Mouse (Mus musculus) small intestine, adult 2 months (tissue): Measurements from ENCODE around the gene Pccb. TPM values are rescaled to one million over a fixed set of nuclear protein-coding genes. Genes with fewer than 3 reads are reported as not detected.

Experiments
- H3K27ac ChIP-seq: fragments of 200-500 bp; 2 replicates; pipeline ENCODE4 v1.5.1; 2012; ENCODE audit warnings: low read depth, low read length, control low read depth, inconsistent platforms; ENCODE audit not compliant: insufficient read depth
- H3K27me3 ChIP-seq: fragments of 200-500 bp; 2 replicates; pipeline ENCODE4 v1.6.1; 2012; ENCODE audit warnings: mild to moderate bottlenecking, moderate library complexity, low read length, inconsistent platforms; ENCODE audit not compliant: control insufficient read depth, insufficient read depth
- H3K36me3 ChIP-seq: fragments of 200-500 bp; 2 replicates; pipeline ENCODE4 v1.6.1; 2012; ENCODE audit warnings: mild to moderate bottlenecking, low read length, control low read depth, inconsistent platforms; ENCODE audit not compliant: control insufficient read depth, insufficient read depth
- H3K4me1 ChIP-seq: fragments of 200-500 bp; 2 replicates; pipeline ENCODE4 v1.6.1; 2012; ENCODE audit warnings: low read length, inconsistent platforms, mixed read lengths; ENCODE audit not compliant: control insufficient read depth, insufficient read depth, insufficient read length
- H3K4me3 ChIP-seq: fragments of 200-500 bp; 2 replicates; pipeline ENCODE4 v1.5.1; 2012; ENCODE audit warnings: low read depth, mild to moderate bottlenecking, control low read depth, inconsistent platforms, low read length, moderate library complexity
- CTCF ChIP-seq: fragments of 200-500 bp; IDR thresholded peaks from 2 replicates; pipeline ENCODE4 v1.5.1; 2012; ENCODE audit warnings: low read depth, mild to moderate bottlenecking, control low read depth, inconsistent platforms, low read length, moderate library complexity, mixed read lengths; ENCODE audit not compliant: insufficient replicate concordance, insufficient read length; ENCODE audit errors: extremely low read depth
- POLR2A ChIP-seq: fragments of 200-500 bp; IDR thresholded peaks from 2 replicates; pipeline ENCODE4 v1.6.1; 2012; ENCODE audit warnings: low read depth, mild to moderate bottlenecking, control low read depth, inconsistent platforms, low read length, moderate library complexity
- WGBS: fragments of 180-500 bp; shearing (Covaris S2); methylation state at CpG from one replicate; pipeline ENCODE4 v1.1.7; 2018; 5-methylcytosine and 5-hydroxymethylcytosine counted together
- polyA plus RNA-seq: library from polyadenylated mRNA; depleted of rRNA; stranded (reverse); fragments of >200 nt; gene quantifications from 2 replicates; pipeline ENCODE4 v1.2.3, GENCODE M21; 2012

Gene Pccb
- polyA plus RNA-seq, 1 experiment, result 60.1 TPM

- over 99% methylated on average over 3 of the region's 3 CpGs for WGBS
- Histone ChIP-seq H3K4me1 (no peaks in the 10 kb centered on the region), H3K4me3 (no peak overlapping the region), H3K36me3 (no peaks in the 10 kb centered on the region), H3K27me3 (no peaks in the 10 kb centered on the region), H3K27ac (no peak overlapping the region)
- TF ChIP-seq POLR2A (no peak), CTCF (no peak)
These were observed 35.1 kb upstream of the Pccb start for GRCm38 (mm10) chr9:101069781-101070180.

- TF ChIP-seq CTCF (no peak), POLR2A (no peak)
- Histone ChIP-seq H3K36me3 (no peaks in the 10 kb centered on the region), H3K4me1 (no peaks in the 10 kb centered on the region), H3K27me3 (no peaks in the 10 kb centered on the region), H3K27ac (no peak overlapping the region), H3K4me3 (no peak overlapping the region)
- WGBS, result 92% methylated on average over 3 of the region's 3 CpGs
These were observed 30.4 kb upstream of the Pccb start for GRCm38 (mm10) chr9:101065076-101065602.

GRCm38 (mm10) chr9:101062253-101062780 lies 27.6 kb upstream of the Pccb start:
- WGBS, result 82% methylated on average over 6 of the region's 6 CpGs
- H3K36me3 ChIP-seq, result no peaks in the 10 kb centered on the region

GRCm38 (mm10) chr9:101061035-101061434 lies 26.3 kb upstream of the Pccb start:
- Histone ChIP-seq H3K36me3 (no peaks in the 10 kb centered on the region), H3K4me3 (no peak overlapping the region), H3K27me3 (no peaks in the 10 kb centered on the region), H3K4me1 (no peaks in the 10 kb centered on the region), H3K27ac (no peak overlapping the region)
- TF ChIP-seq CTCF (no peak), POLR2A (no peak)
- WGBS, result 74% methylated on average over 11 of the region's 11 CpGs

More at GRCm38 (mm10) chr9:101062253-101062780, 27.6 kb upstream of the Pccb start:
- no peak overlapping the region for H3K4me3 ChIP-seq
- no peak for TF ChIP-seq POLR2A
- no peak for TF ChIP-seq CTCF
- no peaks in the 10 kb centered on the region for H3K27me3 ChIP-seq
- no peaks in the 10 kb centered on the region for H3K4me1 ChIP-seq
- H3K27ac ChIP-seq, result no peak overlapping the region

GRCm38 (mm10) chr9:101057156-101057555 lies 22.5 kb upstream of the Pccb start:
- 78% methylated on average over 4 of the region's 4 CpGs for WGBS
- Histone ChIP-seq H3K27ac (peak overlapping the region; percentile 12; the same call in 1 of the 2 replicates), H3K36me3 (no peaks in the 10 kb centered on the region), H3K4me1 (peaks cover 7% of the 10 kb centered on the region), H3K27me3 (no peaks in the 10 kb centered on the region), H3K4me3 (no peak overlapping the region)
- TF ChIP-seq CTCF, result no peak
- no peak for TF ChIP-seq POLR2A

GRCm38 (mm10) chr9:101053279-101053678 lies 18.6 kb upstream of the Pccb start:
- Histone ChIP-seq H3K4me1 (peaks cover 9% of the 10 kb centered on the region), H3K36me3 (no peaks in the 10 kb centered on the region), H3K27me3 (no peaks in the 10 kb centered on the region), H3K27ac (peak overlapping the region; percentile 91), H3K4me3 (peak overlapping the region; percentile 23; the same call in 1 of the 2 replicates)
- WGBS, result 27% methylated on average over 14 of the region's 14 CpGs
- peak; percentile 47; the same call in 1 of the 2 replicates for TF ChIP-seq CTCF
- no peak for TF ChIP-seq POLR2A

- Histone ChIP-seq H3K27ac (no peak overlapping the region), H3K4me3 (no peak overlapping the region), H3K36me3 (no peaks in the 10 kb centered on the region), H3K4me1 (peaks cover 9% of the 10 kb centered on the region), H3K27me3 (no peaks in the 10 kb centered on the region)
- 20% methylated on average over 6 of the region's 6 CpGs for WGBS
- TF ChIP-seq POLR2A (no peak), CTCF (no peak)
These were observed 18.0 kb upstream of the Pccb start for GRCm38 (mm10) chr9:101052691-101053090.
